Mouse (Mus musculus): Measurements from ENCODE around the gene Gm20741. TPM values are rescaled to one million over a fixed set of nuclear protein-coding genes. Genes with fewer than 3 reads are reported as not detected.

The Gm20741 gene
- not detected for total RNA-seq (2023)

DNA sequence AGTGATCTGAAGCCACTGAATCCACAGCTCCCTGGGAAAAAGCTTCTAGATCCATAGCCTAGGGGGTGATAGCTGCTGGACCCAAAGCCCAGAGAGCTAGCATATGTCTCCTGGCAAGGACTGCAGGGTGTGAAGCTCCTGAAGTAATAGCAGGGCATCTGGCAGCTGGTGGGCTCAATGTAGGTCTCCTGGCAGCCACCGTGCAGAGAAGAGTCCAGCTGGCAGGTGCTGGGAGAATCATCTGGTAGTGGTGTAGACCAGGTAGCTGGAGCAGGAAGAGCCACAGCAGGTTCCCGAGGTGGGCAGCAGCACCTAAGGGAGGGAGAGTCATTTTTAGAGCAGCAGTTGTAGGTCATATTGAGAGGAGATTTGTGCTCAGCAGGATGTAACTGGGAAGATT lies at the start of gene Gm20741:
Gene Gm20741, minus strand, starts transcription at position 394 of the 400 bp plus-strand sequence.

DNA sequence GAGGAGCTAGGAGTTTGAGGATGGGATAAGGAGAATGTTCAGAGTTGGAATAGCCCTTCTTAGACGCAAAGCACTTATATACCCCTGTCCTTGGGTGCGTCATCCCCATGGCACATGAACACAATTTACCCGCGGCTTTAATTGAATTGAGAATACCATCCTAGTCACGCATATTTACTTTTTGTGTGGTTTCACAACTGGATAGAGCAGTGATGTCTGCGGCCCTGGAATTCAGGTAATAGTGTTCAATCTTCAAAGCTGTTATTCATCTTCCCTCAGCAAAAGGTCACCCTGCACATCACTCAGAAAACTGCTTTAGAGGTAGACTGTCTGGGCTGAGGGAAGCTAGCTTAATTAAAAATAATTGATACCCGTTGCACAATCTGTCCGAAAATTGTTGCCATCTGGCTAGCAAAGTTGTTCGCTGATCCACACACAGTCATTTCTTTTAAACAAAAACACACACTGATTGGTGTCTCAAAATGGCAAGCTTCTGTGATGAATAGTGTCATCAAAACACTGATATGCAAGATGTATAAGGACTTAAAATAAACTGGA lies 14.2 kb upstream of the Gm20741 start, which contains the start of gene Krtap14:
Gene Krtap14, minus strand, starts transcription at position 51 of the 558 bp plus-strand sequence.

GRCm38 (mm10) chr16:88820066-88820465 lies 8.0 kb upstream of the Gm20741 start, which contains the start of gene Krtap15:
Gene Krtap15 (plus strand): TSS chr16:88820215.

GRCm38 (mm10) chr16:88777596-88777995 lies 34.4 kb downstream of the Gm20741 start, which contains the start of gene Gm5965:
Gene Gm5965 (plus strand): TSS chr16:88777896.

DNA sequence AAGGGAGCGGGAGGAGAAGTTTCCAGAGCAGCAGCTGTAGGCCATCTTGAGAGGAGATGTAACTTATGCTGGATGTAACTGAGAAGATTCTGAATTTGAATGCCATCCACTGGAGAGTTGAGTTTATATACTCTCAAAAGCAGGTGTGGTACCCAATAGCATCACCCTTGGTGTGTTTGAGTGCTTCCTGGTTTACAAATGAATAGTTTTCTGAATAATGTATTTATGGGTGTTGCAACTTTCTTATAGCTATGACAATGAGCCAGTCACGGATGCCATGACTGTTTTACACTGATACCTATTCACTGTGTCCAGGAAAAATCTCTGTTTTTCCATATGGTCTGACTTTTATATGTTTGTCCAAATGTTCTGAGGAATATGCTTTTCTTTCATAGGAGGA lies 37.9 kb downstream of the Gm20741 start, which contains the start of gene 2310057N15Rik:
Gene 2310057N15Rik, minus strand, starts transcription at position 101 of the 400 bp plus-strand sequence.

Other genes with a start within 250 kb of the Gm20741 start
- not detected for gene Cldn8, start 249.0 kb downstream of the Gm20741 start, total RNA-seq (2023)
- gene Krtap24-1, start 199.9 kb downstream of the Gm20741 start, total RNA-seq (2023), result not detected
- gene 2310079G19Rik, start 184.6 kb downstream of the Gm20741 start, total RNA-seq (2023), result not detected
- gene Krtap26-1, start 164.4 kb downstream of the Gm20741 start, total RNA-seq (2023), result not detected
- not detected for gene Krtap27-1, start 140.5 kb downstream of the Gm20741 start, total RNA-seq (2023)
- gene 2310061N02Rik, start 104.3 kb downstream of the Gm20741 start, total RNA-seq (2023), result not detected
- not detected for gene Krtap13-1, start 83.4 kb downstream of the Gm20741 start, total RNA-seq (2023)
- not detected for gene Krtap13, start 60.6 kb downstream of the Gm20741 start, total RNA-seq (2023)
- gene 2310034C09Rik, start 53.4 kb downstream of the Gm20741 start, total RNA-seq (2023), result not detected
- gene 2310057N15Rik, start 38.0 kb downstream of the Gm20741 start, total RNA-seq (2023), result not detected
- gene Gm5965, start 34.3 kb downstream of the Gm20741 start, total RNA-seq (2023), result not detected
- gene Krtap15, start 8.0 kb upstream of the Gm20741 start, total RNA-seq (2023), result not detected
- not detected for gene Krtap14, start 13.9 kb upstream of the Gm20741 start, total RNA-seq (2023)
- gene Krtap19-1, start 57.2 kb upstream of the Gm20741 start, total RNA-seq (2023), result not detected
- gene Krtap19-2, start 62.0 kb upstream of the Gm20741 start, total RNA-seq (2023), result not detected
- gene Krtap19-3, start 65.8 kb upstream of the Gm20741 start, total RNA-seq (2023), result not detected
- not detected for gene Krtap19-4, start 72.9 kb upstream of the Gm20741 start, total RNA-seq (2023)
- not detected for gene Krtap19-5, start 84.2 kb upstream of the Gm20741 start, total RNA-seq (2023)
- not detected for gene Krtap19-9b, start 120.0 kb upstream of the Gm20741 start, total RNA-seq (2023)
- gene Krtap16-3, start 150.7 kb upstream of the Gm20741 start, total RNA-seq (2023), result not detected
- not detected for gene Krtap22-2, start 198.5 kb upstream of the Gm20741 start, total RNA-seq (2023)
- gene Gm10229, start 203.1 kb upstream of the Gm20741 start, total RNA-seq (2023), result not detected
- not detected for gene Krtap6-1, start 219.5 kb upstream of the Gm20741 start, total RNA-seq (2023)
- not detected for gene Gm10228, start 229.3 kb upstream of the Gm20741 start, total RNA-seq (2023)
- not detected for gene Krtap6-5, start 235.7 kb upstream of the Gm20741 start, total RNA-seq (2023)

Data from T-cell, adult 66 days (primary cell).